Mouse (Mus musculus): ENCODE data around the gene Lrpprc. TPM values are rescaled to one million over a fixed set of nuclear protein-coding genes. Genes with fewer than 3 reads are reported as not detected.
A peak's percentile ranks its signal among the peaks of the same experiment; 100 is the strongest.

The Lrpprc gene
- polyA plus RNA-seq, 2 experiments, result 23.7 to 31.8 TPM

GRCm38 (mm10) chr17:84728201-84728911, 62.2 kb downstream of the Lrpprc start:
- ATAC-seq (ENCODE audit: insufficient read depth), result peak; percentile 97
- Histone ChIP-seq H3K9ac (replicated peaks) (peak overlapping the region; percentile 33), H3K9me3 (ENCODE audit: control insufficient read depth, low read length) (no peaks in the 10 kb centered on the region), H3K4me2 (ENCODE audit: low read depth) (peak overlapping the region; percentile 55), H3K27me3 (ENCODE audit: control insufficient read depth, insufficient read depth, low read length) (no peaks in the 10 kb centered on the region), H3K4me1 (replicated peaks; ENCODE audit: control insufficient read depth in 2 of 2, insufficient read depth in 2 of 2, low read length in 1 of 2) (peaks cover 20 to 21% of the 10 kb centered on the region in 2 experiments), H3K4me3 (ENCODE audit: insufficient read depth in 1 of 2, low read depth in 2 of 2, low read length in 2 of 2) (no peak overlapping the region), H3K27ac (peak overlapping the region; percentile 75), H3K36me3 (replicated peaks; ENCODE audit: control insufficient read depth, insufficient read depth, low read depth) (peaks cover 21% of the 10 kb centered on the region)
- TF ChIP-seq EP300 (IDR thresholded peaks at IDR 0.05; ENCODE audit: low read depth), result peak; percentile 93
- TF ChIP-seq CTCF (IDR thresholded peaks at IDR 0.05; ENCODE audit: low read depth), result peak; percentile 41
- DNase-seq (ENCODE audit: low read depth in 3 of 3, low spot score in 3 of 3), result peak; percentile 69 to 78 (median 77)
- WGBS (ENCODE audit: insufficient replicate concordance), result 17% methylated on average over 1 of the region's 1 CpGs

- ATAC-seq (ENCODE audit: insufficient read depth) (no peak), DNase-seq (ENCODE audit: low read depth in 3 of 3, low spot score in 3 of 3) (no peak)
- TF ChIP-seq EP300 (IDR thresholded peaks at IDR 0.05; ENCODE audit: low read depth) (no peak), CTCF (IDR thresholded peaks at IDR 0.05; ENCODE audit: low read depth) (no peak)
- H3K4me1 ChIP-seq (replicated peaks; ENCODE audit: control insufficient read depth in 2 of 2, insufficient read depth in 2 of 2, low read length in 1 of 2), result peaks cover 20 to 21% of the 10 kb centered on the region in 2 experiments
- H3K9me3 ChIP-seq (ENCODE audit: control insufficient read depth, low read length), result no peaks in the 10 kb centered on the region
- H3K36me3 ChIP-seq (replicated peaks; ENCODE audit: control insufficient read depth, insufficient read depth, low read depth), result peaks cover 27% of the 10 kb centered on the region
- no peak overlapping the region for H3K4me2 ChIP-seq (ENCODE audit: low read depth)
- H3K27ac ChIP-seq, result no peak overlapping the region
- H3K9ac ChIP-seq (replicated peaks), result no peak overlapping the region
- H3K4me3 ChIP-seq (ENCODE audit: insufficient read depth in 1 of 2, low read depth in 2 of 2, low read length in 2 of 2), result no peak overlapping the region
- WGBS (ENCODE audit: insufficient replicate concordance), result 91% methylated on average over 3 of the region's 3 CpGs
- H3K27me3 ChIP-seq (ENCODE audit: control insufficient read depth, insufficient read depth, low read length), result no peaks in the 10 kb centered on the region
These were observed 65.4 kb downstream of the Lrpprc start for GRCm38 (mm10) chr17:84725163-84725562.

- no peak overlapping the region for H3K4me3 ChIP-seq (ENCODE audit: insufficient read depth in 1 of 2, low read depth in 2 of 2, low read length in 2 of 2)
- H3K4me2 ChIP-seq (ENCODE audit: low read depth), result no peak overlapping the region
- TF ChIP-seq EP300 (IDR thresholded peaks at IDR 0.05; ENCODE audit: low read depth), result no peak
- 80% methylated on average over 9 of the region's 9 CpGs for WGBS (ENCODE audit: insufficient replicate concordance)
- no peaks in the 10 kb centered on the region for H3K9me3 ChIP-seq (ENCODE audit: control insufficient read depth, low read length)
- H3K9ac ChIP-seq (replicated peaks), result no peak overlapping the region
- H3K27ac ChIP-seq, result no peak overlapping the region
- peaks cover 27% of the 10 kb centered on the region for H3K36me3 ChIP-seq (replicated peaks; ENCODE audit: control insufficient read depth, insufficient read depth, low read depth)
- ATAC-seq (ENCODE audit: insufficient read depth), result no peak
- no peak for DNase-seq (ENCODE audit: low read depth in 3 of 3, low spot score in 3 of 3)
- H3K27me3 ChIP-seq (ENCODE audit: control insufficient read depth, insufficient read depth, low read length), result no peaks in the 10 kb centered on the region
- H3K4me1 ChIP-seq (replicated peaks; ENCODE audit: control insufficient read depth in 2 of 2, insufficient read depth in 2 of 2, low read length in 1 of 2), result peaks cover 13 to 15% of the 10 kb centered on the region in 2 experiments
These were observed 66.6 kb downstream of the Lrpprc start for GRCm38 (mm10) chr17:84724028-84724427.

- 57% methylated on average over 3 of the region's 3 CpGs for WGBS (ENCODE audit: insufficient replicate concordance)
- TF ChIP-seq EP300 (IDR thresholded peaks at IDR 0.05; ENCODE audit: low read depth) (no peak), CTCF (IDR thresholded peaks at IDR 0.05; ENCODE audit: low read depth) (no peak)
- no peaks in the 10 kb centered on the region for H3K27me3 ChIP-seq (ENCODE audit: control insufficient read depth, insufficient read depth, low read length)
- DNase-seq (ENCODE audit: low read depth in 3 of 3, low spot score in 3 of 3) (no peak), ATAC-seq (ENCODE audit: insufficient read depth) (no peak)
- peaks cover 19% of the 10 kb centered on the region for H3K36me3 ChIP-seq (replicated peaks; ENCODE audit: control insufficient read depth, insufficient read depth, low read depth)
- no peaks in the 10 kb centered on the region for H3K9me3 ChIP-seq (ENCODE audit: control insufficient read depth, low read length)
- no peak overlapping the region for H3K9ac ChIP-seq (replicated peaks)
- H3K4me2 ChIP-seq (ENCODE audit: low read depth), result no peak overlapping the region
- H3K4me3 ChIP-seq (ENCODE audit: insufficient read depth in 1 of 2, low read depth in 2 of 2, low read length in 2 of 2), result no peak overlapping the region
- H3K4me1 ChIP-seq (replicated peaks; ENCODE audit: control insufficient read depth in 2 of 2, insufficient read depth in 2 of 2, low read length in 1 of 2), result no peaks in the 10 kb centered on the region
- no peak overlapping the region for H3K27ac ChIP-seq
These were observed 71.5 kb downstream of the Lrpprc start for GRCm38 (mm10) chr17:84719105-84719504.

GRCm38 (mm10) chr17:84717416-84717815, 73.2 kb downstream of the Lrpprc start:
- peaks cover 23% of the 10 kb centered on the region for H3K36me3 ChIP-seq (replicated peaks; ENCODE audit: control insufficient read depth, insufficient read depth, low read depth)
- 72% methylated on average over 5 of the region's 5 CpGs for WGBS (ENCODE audit: insufficient replicate concordance)

More at GRCm38 (mm10) chr17:84717416-84717815, 73.2 kb downstream of the Lrpprc start:
- H3K9ac ChIP-seq (replicated peaks), result no peak overlapping the region
- TF ChIP-seq EP300 (IDR thresholded peaks at IDR 0.05; ENCODE audit: low read depth), result no peak
- no peaks in the 10 kb centered on the region for H3K9me3 ChIP-seq (ENCODE audit: control insufficient read depth, low read length)
- no peaks in the 10 kb centered on the region for H3K27me3 ChIP-seq (ENCODE audit: control insufficient read depth, insufficient read depth, low read length)
- ATAC-seq (ENCODE audit: insufficient read depth) (no peak), DNase-seq (ENCODE audit: low read depth in 3 of 3, low spot score in 3 of 3) (no peak)
- no peak overlapping the region for H3K4me2 ChIP-seq (ENCODE audit: low read depth)
- H3K4me3 ChIP-seq (ENCODE audit: insufficient read depth in 1 of 2, low read depth in 2 of 2, low read length in 2 of 2), result no peak overlapping the region
- no peaks in the 10 kb centered on the region for H3K4me1 ChIP-seq (replicated peaks; ENCODE audit: control insufficient read depth in 2 of 2, insufficient read depth in 2 of 2, low read length in 1 of 2)
- H3K27ac ChIP-seq, result no peak overlapping the region
